Mouse (Mus musculus): ENCODE measurements at regions not wholly inside any gene's neighbourhood (a gene's known extent, or its start where the extent isn't known, plus 50 kb on each side); places are given as distances from the start of the nearest gene placed in this dataset.

GRCm38 (mm10) chr12:26067866-26068684 is 347.0 kb downstream of the Rnf144a start:
- DNase-seq: peak; percentile 3 to 4

- DNase-seq: no peak
These were observed 354.7 kb downstream of the Rnf144a start for GRCm38 (mm10) chr12:26060378-26060777.

GRCm38 (mm10) chr12:26059090-26059489 is 356.0 kb downstream of the Rnf144a start:
- DNase-seq: no peak

- no peak for DNase-seq
These were observed 357.5 kb downstream of the Rnf144a start for GRCm38 (mm10) chr12:26057491-26058054.

- no peak for DNase-seq
These were observed 368.1 kb downstream of the Rnf144a start for GRCm38 (mm10) chr12:26046991-26047390.

GRCm38 (mm10) chr12:26045321-26045720 is 369.7 kb downstream of the Rnf144a start:
- DNase-seq: no peak

GRCm38 (mm10) chr12:26012951-26013350 is 402.1 kb downstream of the Rnf144a start:
- DNase-seq: no peak

- DNase-seq: no peak
These were observed 421.0 kb downstream of the Rnf144a start for GRCm38 (mm10) chr12:25994063-25994462.

GRCm38 (mm10) chr12:25991801-25992525 is 423.1 kb downstream of the Rnf144a start:
- DNase-seq: no peak

GRCm38 (mm10) chr12:25982545-25982944 is 432.5 kb downstream of the Rnf144a start:
- DNase-seq: no peak

- no peak for DNase-seq
These were observed 436.7 kb downstream of the Rnf144a start for GRCm38 (mm10) chr12:25978335-25978734.

GRCm38 (mm10) chr12:25958584-25958983 is 456.5 kb downstream of the Rnf144a start:
- no peak for DNase-seq

- DNase-seq: no peak
These were observed 457.5 kb downstream of the Rnf144a start for GRCm38 (mm10) chr12:25957547-25957946.

- DNase-seq: no peak
These were observed 467.9 kb downstream of the Rnf144a start for GRCm38 (mm10) chr12:25947107-25947506.

GRCm38 (mm10) chr12:25946121-25946520 is 468.9 kb downstream of the Rnf144a start:
- no peak for DNase-seq

GRCm38 (mm10) chr12:25938856-25939255 is 476.2 kb downstream of the Rnf144a start:
- no peak for DNase-seq

- no peak for DNase-seq
These were observed 480.1 kb downstream of the Rnf144a start for GRCm38 (mm10) chr12:25934946-25935345.

- DNase-seq: no peak
These were observed 480.5 kb downstream of the Rnf144a start for GRCm38 (mm10) chr12:25934526-25934925.

- no peak for DNase-seq
These were observed 488.7 kb downstream of the Rnf144a start for GRCm38 (mm10) chr12:25926367-25926766.

GRCm38 (mm10) chr12:25924526-25924925 is 490.5 kb downstream of the Rnf144a start:
- no peak for DNase-seq

GRCm38 (mm10) chr12:25923772-25924171 is 491.3 kb downstream of the Rnf144a start:
- DNase-seq: no peak

GRCm38 (mm10) chr12:25905614-25906013 is 509.4 kb downstream of the Rnf144a start:
- no peak for DNase-seq

GRCm38 (mm10) chr12:25896543-25896942 is 518.5 kb downstream of the Rnf144a start:
- DNase-seq: no peak

- no peak for DNase-seq
These were observed 519.4 kb downstream of the Rnf144a start for GRCm38 (mm10) chr12:25895691-25896090.
